Mouse (Mus musculus) gastrocnemius, postnatal 14 days (tissue): ENCODE results near the gene Nrbp1. TPM values are rescaled to one million over a fixed set of nuclear protein-coding genes. Genes with fewer than 3 reads are reported as not detected.

Experiments used
- DNase-seq: peaks from one replicate; pipeline ENCODE4 v3.0.0; 2021; ENCODE audit warnings: mixed read lengths
- intact Hi-C: fragments of 180-260 bp; cut with DNase I; formaldehyde crosslinking; loops from one replicate; pipeline ENCODE4 v1.15.1; 2025; ENCODE audit warnings: low total_unique reads
- total RNA-seq, 2 experiments: library from RNA; stranded (reverse); gene quantifications; 2 replicates each; pipeline ENCODE4 v1.2.3; 2021

Nrbp1 gene
- total RNA-seq, 2 experiments from 2014 or later, result 61.1 to 63.4 TPM

- intact Hi-C loops, result no loop called here
- DNase-seq, result no peak
Observed at GRCm38 (mm10) chr5:31252795-31253545, 12.3 kb downstream of the Nrbp1 start.

DNA sequence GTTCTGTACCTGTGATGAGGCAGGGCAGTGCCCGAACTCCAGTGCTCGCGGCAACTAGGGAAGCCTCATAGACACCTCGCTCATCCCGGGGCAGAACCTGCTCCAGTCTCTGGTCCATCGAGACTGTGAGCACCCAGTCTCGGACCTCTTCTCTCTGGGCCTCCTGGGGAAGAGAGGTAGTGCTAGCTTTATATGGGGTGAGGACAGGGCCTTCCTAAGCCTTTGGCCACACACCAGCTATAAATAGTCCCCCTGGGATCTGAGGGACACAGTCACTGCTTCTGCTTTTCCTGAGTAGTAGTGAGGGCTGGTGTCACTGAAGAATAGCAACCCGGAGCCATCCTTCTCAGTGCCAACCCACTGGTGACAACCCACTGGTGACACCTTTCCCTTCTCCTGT lies 13.1 kb downstream of the Nrbp1 start:
- intact Hi-C loops, result no loop called here

DNA sequence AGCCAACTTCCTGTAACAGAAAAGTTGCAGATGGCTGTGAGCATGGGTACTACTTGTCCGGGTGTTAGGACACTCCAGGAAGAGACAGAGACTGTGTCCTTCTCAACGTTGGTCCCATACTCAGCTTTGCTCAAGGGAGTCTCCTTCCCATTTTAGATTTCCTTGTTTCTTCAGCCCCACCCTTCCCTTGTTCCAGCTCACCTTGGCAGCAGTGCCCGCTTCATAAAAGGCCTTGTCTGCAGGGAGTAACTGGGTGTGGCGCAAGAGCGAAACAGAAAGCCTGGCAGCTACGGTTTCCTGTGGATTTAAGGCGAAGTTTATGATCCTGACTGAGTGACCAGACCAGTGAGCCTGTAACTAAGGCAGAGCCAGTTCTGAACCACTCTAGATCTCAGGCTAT lies 13.8 kb downstream of the Nrbp1 start:
- intact Hi-C loops, result no loop called here

More for the DNA sequence above, 13.1 kb downstream of the Nrbp1 start:
- DNase-seq, result no peak

DNA sequence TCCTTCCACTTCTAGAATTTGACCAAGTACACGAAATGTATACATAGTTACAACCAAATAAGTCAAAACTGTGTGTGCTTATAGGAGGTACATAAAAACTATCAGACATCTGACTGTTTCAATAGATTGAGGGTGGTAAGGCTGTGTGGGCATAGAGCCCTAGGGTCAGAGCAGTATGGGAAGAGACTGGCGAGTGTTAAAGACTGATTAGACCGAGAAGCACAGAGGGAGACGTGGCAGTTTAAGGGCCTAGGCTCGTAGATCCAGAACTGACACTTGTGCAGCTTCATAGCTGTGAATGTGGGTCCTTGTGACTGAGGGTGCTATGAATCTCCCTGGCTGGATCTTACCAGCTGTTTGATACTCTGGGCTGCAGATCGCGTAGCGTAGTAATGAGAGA lies 14.2 kb downstream of the Nrbp1 start:
- DNase-seq, result no peak
- intact Hi-C loops, result no loop called here

More for the DNA sequence above, 13.8 kb downstream of the Nrbp1 start:
- no peak for DNase-seq

GRCm38 (mm10) chr5:31255381-31255780 lies 14.7 kb downstream of the Nrbp1 start:
- DNase-seq, result no peak
- intact Hi-C loops, result no loop called here

DNA sequence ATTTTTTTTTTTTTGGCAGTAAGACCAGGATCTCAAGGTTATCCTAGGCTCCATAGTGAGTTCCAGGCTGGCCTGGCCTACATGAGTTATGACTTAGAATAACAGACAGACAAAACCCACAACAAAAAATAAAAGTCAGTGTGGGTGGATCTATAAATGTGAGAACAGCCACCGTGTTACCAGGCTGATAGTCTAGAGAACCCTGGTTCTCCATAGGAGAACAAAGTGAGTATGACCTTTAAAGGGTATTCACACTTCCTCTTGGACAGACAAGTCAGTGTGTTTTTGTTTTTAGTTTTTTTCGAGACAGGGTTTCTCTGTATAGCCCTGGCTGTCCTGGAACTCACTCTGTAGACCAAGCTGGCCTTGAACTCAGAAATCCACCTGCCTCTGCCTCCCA lies 15.3 kb downstream of the Nrbp1 start:
- DNase-seq, result no peak
- intact Hi-C loops, result no loop called here

GRCm38 (mm10) chr5:31257616-31258015 lies 17.0 kb downstream of the Nrbp1 start:
- no peak for DNase-seq
- intact Hi-C loops, result no loop called here

DNA sequence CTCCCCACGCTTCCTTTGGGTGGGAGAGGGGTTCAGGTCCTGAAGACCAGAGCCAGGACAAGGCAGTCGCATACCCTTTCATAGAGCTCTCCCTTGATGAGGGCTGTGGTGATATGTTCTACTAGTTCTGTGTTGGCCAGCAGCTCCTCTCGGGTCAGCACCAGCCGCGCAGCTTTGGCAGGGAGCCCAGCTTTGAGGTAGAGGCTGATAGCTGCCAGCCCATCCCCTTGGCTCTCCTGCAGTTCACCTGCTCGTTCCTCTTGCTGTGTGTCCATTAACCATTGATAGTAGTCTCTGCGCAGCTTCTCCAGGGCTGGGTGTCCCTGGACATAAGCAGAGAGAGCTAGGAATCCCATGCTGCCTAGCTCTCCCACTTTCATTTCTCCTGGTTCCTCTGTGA lies 25.4 kb downstream of the Nrbp1 start:
- DNase-seq, result no peak
- intact Hi-C loops, result no loop called here

DNA sequence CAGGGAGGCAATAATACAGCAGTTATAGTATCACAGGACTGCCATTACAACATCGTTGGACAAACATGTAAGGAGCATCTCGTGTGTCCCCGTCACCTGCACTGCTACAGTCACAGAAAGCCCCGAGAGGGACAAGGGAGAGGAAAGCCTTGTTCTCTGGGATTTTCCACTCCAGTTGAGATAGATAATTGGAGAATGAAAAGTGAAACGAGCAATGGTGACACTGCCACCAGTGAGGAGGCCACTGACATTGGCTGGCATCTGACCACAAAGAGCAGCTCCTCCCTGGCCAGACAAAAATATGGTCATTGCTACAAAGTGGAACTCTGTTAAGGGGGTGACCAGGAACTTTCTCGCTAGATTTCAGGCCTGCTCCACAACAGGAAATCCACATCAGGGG lies 27.0 kb downstream of the Nrbp1 start:
- DNase-seq, result no peak
- intact Hi-C loops, result no loop called here

GRCm38 (mm10) chr5:31273018-31273417 lies 32.4 kb downstream of the Nrbp1 start:
- intact Hi-C loops, result no loop called here
- DNase-seq, result no peak

DNA sequence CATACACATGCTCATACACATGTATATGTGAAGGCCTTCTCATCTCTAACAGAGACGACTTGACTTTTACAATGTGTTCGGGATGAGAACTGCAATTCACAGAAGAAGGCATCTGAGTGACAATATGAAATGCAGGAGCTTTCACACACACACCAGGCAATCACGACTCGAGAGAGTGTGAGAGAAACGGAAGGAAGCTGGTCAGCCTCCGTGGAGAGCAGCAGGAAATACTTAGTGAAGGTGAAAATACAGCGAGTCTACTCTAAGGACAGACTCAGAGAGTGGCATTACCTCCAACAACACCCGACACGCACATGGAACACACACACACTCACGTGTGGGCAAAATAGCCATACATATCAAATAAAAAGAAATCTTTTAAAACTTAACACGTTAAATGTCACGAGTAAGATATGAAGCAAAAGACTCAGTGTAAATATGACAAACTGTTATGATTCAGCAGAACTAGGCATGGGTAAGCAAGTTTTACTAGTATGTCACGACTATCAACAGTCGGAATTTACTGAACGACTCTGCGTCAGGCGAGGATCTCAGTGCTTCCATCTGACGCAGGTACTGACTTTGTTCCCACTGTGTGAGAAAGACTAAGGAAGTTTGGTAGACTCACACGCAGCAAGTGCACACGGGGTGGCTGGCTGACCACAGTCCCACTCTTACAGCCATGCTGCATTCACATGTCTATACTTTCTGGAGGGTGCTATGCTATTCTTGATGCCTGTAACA lies 38.8 kb downstream of the Nrbp1 start:
- intact Hi-C loops, result no loop called here
- no peak for DNase-seq

DNA sequence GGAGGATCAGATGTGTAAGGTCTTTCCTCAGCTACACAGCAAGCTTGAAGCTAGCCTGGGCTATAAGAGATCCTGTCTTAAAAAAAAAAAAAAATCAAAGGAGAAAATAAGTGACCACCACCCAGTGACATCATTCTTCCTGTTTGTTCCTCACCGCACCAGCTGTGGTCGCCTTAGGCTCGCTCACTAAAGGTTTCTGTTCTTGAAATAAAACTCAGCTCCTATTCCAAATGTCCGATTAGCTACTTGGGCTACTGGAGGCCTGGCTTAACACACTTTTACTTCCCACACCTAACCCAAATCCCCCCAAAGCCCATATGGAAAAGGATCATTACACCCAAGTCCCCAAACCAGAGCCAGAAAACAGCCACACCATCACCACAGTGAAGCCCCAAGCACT lies 47.6 kb downstream of the Nrbp1 start:
- intact Hi-C loops, result no loop called here

GRCm38 (mm10) chr5:31288655-31289054 lies 48.0 kb downstream of the Nrbp1 start:
- intact Hi-C loops, result no loop called here
- DNase-seq, result peak; percentile 20

More for the DNA sequence above, 47.6 kb downstream of the Nrbp1 start:
- no peak for DNase-seq

GRCm38 (mm10) chr5:31289626-31290230 lies 49.1 kb downstream of the Nrbp1 start:
- intact Hi-C loops, result no loop called here
- no peak for DNase-seq

GRCm38 (mm10) chr5:31290521-31291360 lies 50.1 kb downstream of the Nrbp1 start, which contains the start of gene Ift172:
TSS of gene Ift172 (minus strand) at chr5:31291116.
- DNase-seq, result peak; percentile 96
- intact Hi-C loops, result no loop called here

- DNase-seq, result no peak
- intact Hi-C loops, result no loop called here
Observed at GRCm38 (mm10) chr5:31291361-31291688, 50.7 kb downstream of the Nrbp1 start.

- intact Hi-C loops, result no loop called here
- DNase-seq, result no peak
Observed at GRCm38 (mm10) chr5:31294964-31295605, 54.4 kb downstream of the Nrbp1 start.

- peak; percentile 45 for DNase-seq
- intact Hi-C loops, result no loop called here
Observed at GRCm38 (mm10) chr5:31295606-31296141, 55.0 kb downstream of the Nrbp1 start, which contains the start of gene Fndc4. TSS of gene Fndc4 (minus strand) at chr5:31296080.
